Mouse (Mus musculus) liver (tissue): ENCODE results near the gene Svep1.

Experiments used
- DNase-seq: peaks from one replicate; pipeline ENCODE4 v3.0.0-alpha.2; 2020; ENCODE audit warnings: mixed read lengths

Gene Svep1

DNA sequence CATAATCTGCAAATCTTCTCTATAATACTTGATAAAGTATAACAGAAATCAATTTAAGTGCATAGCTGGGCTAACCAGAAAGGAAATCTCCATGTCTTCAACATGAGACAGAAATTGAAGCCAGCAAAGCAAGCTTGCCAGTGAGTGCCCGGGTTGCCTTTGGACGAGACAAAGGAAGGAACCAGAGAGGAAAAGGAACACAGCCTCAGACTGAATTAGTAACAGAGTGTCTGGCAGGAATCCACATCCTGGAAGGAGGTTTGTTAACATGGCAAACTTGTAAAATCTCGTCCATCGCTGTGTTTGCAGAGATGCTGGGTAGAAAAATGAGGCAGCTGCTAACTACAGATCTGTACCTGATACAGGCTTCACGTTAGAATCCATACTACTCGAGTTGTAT, 128.7 kb downstream of the Svep1 start:
- DNase-seq, result no peak

DNA sequence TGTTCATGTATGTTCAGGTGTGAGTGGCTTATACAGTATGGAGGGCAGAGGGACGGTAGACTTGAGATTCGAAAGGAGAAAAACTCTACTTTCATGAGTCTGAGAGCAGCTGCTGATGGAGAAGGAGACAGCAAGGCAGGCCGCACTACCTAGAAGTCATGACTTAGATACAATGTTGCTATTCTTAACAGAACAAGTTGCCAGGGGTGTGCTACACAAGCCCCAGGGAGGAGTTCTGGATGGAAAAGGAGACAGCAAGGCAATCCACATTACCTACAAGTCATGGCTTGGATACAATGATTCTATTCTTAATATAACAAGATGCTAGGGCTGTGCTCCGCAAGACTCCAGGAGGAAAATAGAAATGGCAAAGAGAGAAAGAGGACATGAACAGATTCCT, 129.1 kb downstream of the Svep1 start:
- DNase-seq, result no peak

DNA sequence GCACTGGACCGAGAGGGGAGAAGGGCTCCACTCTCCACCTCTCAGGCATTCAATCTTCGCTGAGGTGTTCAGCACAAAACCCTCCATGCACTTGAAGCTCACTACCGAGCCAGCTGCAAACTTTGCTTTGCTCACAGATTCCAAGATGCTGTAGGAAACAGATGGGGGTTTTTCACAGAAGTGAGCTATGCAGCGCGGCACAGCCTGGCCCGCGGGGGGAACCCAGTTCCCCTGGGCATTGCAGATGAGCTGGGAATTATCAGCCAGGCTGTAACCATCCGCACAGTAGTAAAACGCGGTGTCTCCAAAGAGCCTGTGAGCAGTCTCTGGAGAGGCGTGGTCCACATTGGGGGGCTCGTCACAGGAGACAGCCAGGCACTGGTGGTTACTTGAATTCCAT, 133.8 kb downstream of the Svep1 start:
- DNase-seq, result no peak

DNA sequence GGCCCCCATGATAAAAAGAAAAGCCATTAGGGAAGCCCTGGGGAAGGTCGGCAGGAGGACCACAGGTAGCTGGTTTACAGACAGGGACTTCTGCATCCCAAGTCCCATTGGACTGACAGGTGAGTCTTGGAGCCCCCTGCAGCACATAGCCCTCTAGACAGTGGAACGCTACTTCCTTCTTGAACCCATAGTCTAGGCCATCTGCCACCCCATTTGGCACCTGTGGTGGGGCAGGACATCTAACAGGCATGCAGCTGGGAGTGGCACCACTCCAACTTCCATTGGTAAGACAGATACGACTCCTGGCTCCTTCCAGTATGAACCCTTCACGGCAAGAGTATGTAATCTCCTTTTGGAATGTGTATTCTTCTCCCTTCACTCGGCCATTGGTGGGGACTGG, 137.8 kb downstream of the Svep1 start:
- DNase-seq, result no peak

- no peak for DNase-seq
These were observed 141.9 kb downstream of the Svep1 start for GRCm38 (mm10) chr4:58064721-58065120.

DNA sequence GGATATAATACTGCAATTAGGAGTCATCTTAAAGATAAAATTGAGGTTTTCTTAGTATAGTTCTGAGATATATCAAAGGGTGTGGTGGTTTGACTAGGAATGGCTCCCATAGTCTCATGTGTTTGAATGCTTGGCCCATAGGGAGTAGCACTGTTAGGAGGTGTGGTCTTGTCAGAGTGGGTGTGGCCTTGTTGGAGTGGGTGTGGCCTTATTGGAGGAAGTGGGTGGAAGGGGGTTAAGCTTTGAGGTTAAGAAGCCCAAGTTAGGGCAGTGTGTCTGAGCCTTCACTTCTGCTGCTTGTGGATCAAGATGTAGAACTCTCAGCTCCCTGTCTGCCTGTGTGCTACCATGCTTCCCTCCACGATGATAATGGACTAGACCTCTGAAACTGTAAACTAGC, 143.7 kb downstream of the Svep1 start:
- DNase-seq, result no peak

DNA sequence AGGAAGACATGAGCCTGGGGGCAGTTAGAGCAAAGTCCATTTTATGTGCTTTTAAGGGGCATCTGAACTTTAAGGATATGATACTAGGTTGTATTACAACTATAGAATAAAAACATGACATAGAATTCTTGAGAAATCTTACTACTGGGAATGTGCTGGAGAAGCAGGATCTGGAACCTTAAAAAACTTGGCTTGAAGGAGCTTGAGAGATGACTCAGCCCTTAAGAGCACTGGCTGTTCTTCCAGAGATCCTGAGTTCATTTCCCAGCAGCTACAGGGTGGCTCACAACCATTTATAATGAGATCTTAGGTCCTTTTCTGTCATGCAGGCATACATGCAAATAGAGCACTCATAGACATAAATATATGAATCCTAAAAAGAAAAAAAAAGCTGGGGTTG, 151.0 kb downstream of the Svep1 start:
- no peak for DNase-seq

DNA sequence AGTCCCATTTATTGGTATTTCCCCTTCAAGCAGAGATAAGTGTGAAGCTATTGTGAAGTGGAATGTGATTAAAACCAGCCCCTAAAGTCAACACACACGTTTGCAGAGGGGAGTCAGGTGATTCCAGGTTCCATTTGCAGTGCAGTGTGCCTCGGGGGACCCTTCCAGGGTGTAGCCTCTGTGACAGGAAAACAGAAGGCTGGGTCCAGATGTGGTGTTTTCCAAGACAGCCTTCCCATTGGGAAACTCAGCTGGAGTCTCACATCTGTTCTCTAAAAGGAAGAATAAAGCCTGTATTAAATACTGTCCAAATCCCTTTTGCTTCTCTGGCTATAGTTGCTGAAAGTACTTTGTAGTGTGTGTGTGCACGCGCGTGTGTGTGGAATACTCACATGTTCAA, 152.2 kb downstream of the Svep1 start:
- no peak for DNase-seq

DNA sequence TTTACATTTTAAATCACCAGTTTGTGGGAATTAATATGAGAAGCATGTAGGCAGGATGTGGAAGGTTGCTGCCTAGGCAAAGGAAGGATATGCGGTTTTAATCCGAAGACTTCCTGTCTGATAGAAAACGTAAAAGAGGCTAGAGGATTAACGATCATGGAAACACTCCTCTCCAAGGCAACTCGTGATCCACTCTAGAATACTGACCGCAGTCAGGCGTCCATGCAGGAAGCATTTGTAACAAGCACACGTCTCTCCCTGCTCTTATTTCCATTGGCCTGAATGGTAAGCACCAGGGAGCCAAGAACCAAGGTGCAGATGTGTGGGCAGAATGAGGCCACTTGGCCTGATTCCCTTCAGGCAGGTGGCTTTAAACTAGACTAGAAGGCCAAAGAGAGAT, 155.9 kb downstream of the Svep1 start:
- no peak for DNase-seq

- DNase-seq, result no peak
These were observed 156.4 kb downstream of the Svep1 start for GRCm38 (mm10) chr4:58050276-58050675.

DNA sequence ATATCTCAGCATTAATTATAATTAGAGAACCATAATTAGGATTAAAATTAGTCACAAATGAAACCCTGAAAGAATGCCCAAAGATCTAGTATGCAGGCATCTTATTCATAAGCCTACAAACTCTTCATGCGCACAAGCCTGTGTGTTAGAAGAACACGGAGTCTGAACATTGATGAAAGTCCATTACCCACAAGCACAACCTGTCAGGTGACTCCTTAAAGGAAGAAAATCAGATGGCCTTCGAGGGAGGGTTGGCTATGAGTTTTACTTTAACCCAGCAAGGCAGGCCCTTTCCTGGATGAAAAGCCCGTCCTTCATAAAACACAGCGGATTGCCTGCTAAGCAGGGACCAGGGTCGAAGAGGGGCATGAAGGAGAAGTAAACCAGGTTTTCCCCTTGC, 161.8 kb downstream of the Svep1 start:
- DNase-seq, result no peak

- DNase-seq, result no peak
These were observed 162.3 kb downstream of the Svep1 start for GRCm38 (mm10) chr4:58044356-58044755.

DNA sequence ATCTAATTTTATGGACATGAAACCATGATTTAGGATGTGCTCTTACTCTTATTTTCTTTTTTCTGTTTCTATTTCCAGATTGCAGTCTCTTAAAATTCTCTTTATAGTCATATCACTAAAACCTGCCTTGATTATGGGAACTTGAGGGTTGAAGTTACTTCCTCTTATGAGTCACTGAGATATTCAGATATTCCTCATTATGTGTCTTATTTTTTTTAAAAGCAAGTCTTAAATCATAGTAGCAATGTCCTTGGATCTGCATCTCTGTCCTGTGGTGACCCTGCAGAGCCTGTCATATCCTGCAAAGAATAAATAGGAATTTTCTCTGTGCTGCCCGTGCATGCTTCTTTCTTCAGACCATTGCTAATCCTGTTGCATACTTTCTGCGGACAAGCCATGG, 166.6 kb downstream of the Svep1 start:
- no peak for DNase-seq

GRCm38 (mm10) chr4:58037096-58037705, 169.5 kb downstream of the Svep1 start:
- no peak for DNase-seq

- DNase-seq, result no peak
These were observed 172.0 kb downstream of the Svep1 start for GRCm38 (mm10) chr4:58034663-58035062.

DNA sequence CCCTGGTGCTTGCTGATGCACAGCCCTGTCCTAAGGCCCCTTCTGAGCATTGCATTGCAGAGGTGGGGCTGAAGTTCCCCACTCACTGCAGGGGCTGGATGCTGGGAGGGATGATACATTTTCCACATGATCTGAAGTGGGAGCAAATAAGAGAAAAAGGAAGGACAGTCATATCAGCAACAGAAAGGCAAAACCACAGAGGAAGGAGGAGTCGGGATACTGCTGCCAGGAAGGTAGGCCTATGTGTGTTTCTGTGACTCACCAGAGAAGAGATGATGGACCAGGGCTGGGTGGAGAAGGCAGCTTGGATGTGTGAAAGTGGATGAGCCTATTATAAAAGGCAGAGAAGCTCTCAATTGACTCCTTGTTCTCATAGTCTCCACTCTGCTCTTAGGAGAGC, 173.9 kb downstream of the Svep1 start:
- DNase-seq, result no peak

- no peak for DNase-seq
These were observed 197.6 kb downstream of the Svep1 start, which contains the start of gene Txndc8 for GRCm38 (mm10) chr4:58009024-58009423. TSS of gene Txndc8 (minus strand) at chr4:58009124.

DNA sequence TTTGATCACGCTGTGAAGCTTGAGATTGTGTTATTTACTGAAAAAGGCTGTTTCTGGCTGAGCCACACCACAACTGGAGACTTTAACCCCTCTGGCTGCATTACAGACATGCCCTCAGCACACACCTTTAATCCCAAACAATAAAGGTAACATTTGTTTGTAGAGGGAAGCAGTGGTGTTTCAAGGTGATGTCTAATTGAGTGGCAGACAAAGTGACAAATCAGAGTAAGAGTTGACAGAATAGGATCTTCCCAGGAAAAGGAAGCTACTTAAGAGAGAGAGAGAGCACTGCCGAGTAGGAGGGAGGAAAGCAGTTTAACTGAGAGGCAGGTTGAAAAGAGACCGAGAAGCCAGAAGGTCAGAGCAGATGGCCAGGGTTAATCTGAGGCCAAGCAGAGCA, 203.2 kb downstream of the Svep1 start:
- DNase-seq, result no peak
